Mouse (Mus musculus): Measurements from ENCODE around the gene Col9a2. TPM values are rescaled to one million over a fixed set of nuclear protein-coding genes. Genes with fewer than 3 reads are reported as not detected.
"Not testable (repeated sequence)": the region's sequence is repeated elsewhere in the genome, so short reads cannot be mapped to it uniquely, and the experiment has no call there.

The Col9a2 gene
- polyA plus RNA-seq, 1 experiment from 2014 or later = 2.2 TPM

- no peak for ATAC-seq
- no peak overlapping the region; the same call in 1 of the 2 replicates for H3K9ac ChIP-seq (ENCODE audit: low read length)
- WGBS = 18% methylated on average over 4 of the region's 4 CpGs
- no peak overlapping the region for H3K4me2 ChIP-seq (ENCODE audit: low read length)
- no peak overlapping the region for H3K27ac ChIP-seq (ENCODE audit: low read depth, low read length)
- no peak overlapping the region for H3K4me3 ChIP-seq (ENCODE audit: low read depth, low read length)
- H3K27me3 ChIP-seq (replicated peaks; ENCODE audit: control insufficient read depth, insufficient read depth, low read length) = no peaks in the 10 kb centered on the region
- H3K4me1 ChIP-seq (ENCODE audit: control insufficient read depth, insufficient read depth, low read length) = 0 out of 2 replicates have a peak, but pooled peaks cover 2% of the 10 kb centered on the region
- no peaks in the 10 kb centered on the region for H3K36me3 ChIP-seq (ENCODE audit: control insufficient read depth, insufficient read depth, low read length)
- no peak for DNase-seq (ENCODE audit: low spot score)
- H3K9me3 ChIP-seq (replicated peaks; ENCODE audit: control insufficient read depth, low read length) = no peaks in the 10 kb centered on the region
These were observed 12.7 kb downstream of the Col9a2 start for GRCm38 (mm10) chr4:121051863-121052262.

GRCm38 (mm10) chr4:121052454-121053323, 13.5 kb downstream of the Col9a2 start:
- Histone ChIP-seq H3K27ac (ENCODE audit: low read depth, low read length) (no peak overlapping the region), H3K36me3 (ENCODE audit: control insufficient read depth, insufficient read depth, low read length) (no peaks in the 10 kb centered on the region), H3K4me3 (ENCODE audit: low read depth, low read length) (peak overlapping the region; percentile 18), H3K9ac (ENCODE audit: low read length) (peak overlapping the region; percentile 25; the same call in 1 of the 2 replicates), H3K4me2 (ENCODE audit: low read length) (peak overlapping the region; percentile 27), H3K4me1 (ENCODE audit: control insufficient read depth, insufficient read depth, low read length) (0 out of 2 replicates have a peak, but pooled peaks cover 2% of the 10 kb centered on the region), H3K9me3 (replicated peaks; ENCODE audit: control insufficient read depth, low read length) (no peaks in the 10 kb centered on the region), H3K27me3 (replicated peaks; ENCODE audit: control insufficient read depth, insufficient read depth, low read length) (no peaks in the 10 kb centered on the region)
- ATAC-seq (peak; percentile 47; the same call in 1 of the 2 replicates), DNase-seq (ENCODE audit: low spot score) (no peak)
- WGBS = 10% methylated on average over 32 of the region's 35 CpGs

DNA sequence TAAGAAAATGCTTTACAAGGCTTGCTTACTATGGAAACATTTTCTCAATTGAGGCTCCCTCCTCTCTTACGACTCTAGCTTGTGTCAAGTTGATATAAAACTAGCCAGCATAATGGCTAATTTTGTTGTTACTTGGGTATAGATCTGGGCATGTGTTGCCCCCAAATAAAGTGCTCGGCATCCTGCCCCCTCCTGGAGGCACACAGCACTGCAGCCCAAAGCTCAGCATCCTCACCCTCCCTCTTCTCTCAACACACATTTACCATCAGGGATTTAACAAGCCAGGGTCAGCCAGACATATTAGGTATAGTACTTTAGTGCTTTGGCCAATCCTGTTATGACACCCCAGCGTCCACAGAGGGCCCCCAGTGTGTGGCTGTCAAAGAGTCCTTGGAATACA, 17.2 kb downstream of the Col9a2 start:
- no peaks in the 10 kb centered on the region for H3K27me3 ChIP-seq (replicated peaks; ENCODE audit: control insufficient read depth, insufficient read depth, low read length)
- H3K9me3 ChIP-seq (replicated peaks; ENCODE audit: control insufficient read depth, low read length) = no peaks in the 10 kb centered on the region
- DNase-seq (ENCODE audit: low spot score) (no peak), ATAC-seq (no peak)
- 0 out of 2 replicates have a peak, but pooled peaks cover 2% of the 10 kb centered on the region for H3K4me1 ChIP-seq (ENCODE audit: control insufficient read depth, insufficient read depth, low read length)
- no peak overlapping the region for H3K27ac ChIP-seq (ENCODE audit: low read depth, low read length)
- WGBS = 42% methylated on average over 3 of the region's 3 CpGs
- H3K4me2 ChIP-seq (ENCODE audit: low read length) = no peak overlapping the region
- H3K9ac ChIP-seq (ENCODE audit: low read length) = no peak overlapping the region
- peaks cover 23% of the 10 kb centered on the region for H3K36me3 ChIP-seq (ENCODE audit: control insufficient read depth, insufficient read depth, low read length)
- no peak overlapping the region for H3K4me3 ChIP-seq (ENCODE audit: low read depth, low read length)

- H3K36me3 ChIP-seq (ENCODE audit: control insufficient read depth, insufficient read depth, low read length) = peaks cover 27% of the 10 kb centered on the region
- WGBS = 64% methylated on average over 2 of the region's 2 CpGs
These were observed 17.8 kb downstream of the Col9a2 start for GRCm38 (mm10) chr4:121057032-121057431.

GRCm38 (mm10) chr4:121059218-121059617, 20.0 kb downstream of the Col9a2 start:
- WGBS = 92% methylated on average over 10 of the region's 10 CpGs
- not testable (repeated sequence) for H3K27ac ChIP-seq (ENCODE audit: low read depth, low read length); H3K4me1 ChIP-seq (ENCODE audit: control insufficient read depth, insufficient read depth, low read length); H3K4me3 ChIP-seq (ENCODE audit: low read depth, low read length); DNase-seq (ENCODE audit: low spot score); H3K9ac ChIP-seq (ENCODE audit: low read length); ATAC-seq; H3K9me3 ChIP-seq (replicated peaks; ENCODE audit: control insufficient read depth, low read length); H3K4me2 ChIP-seq (ENCODE audit: low read length); H3K27me3 ChIP-seq (replicated peaks; ENCODE audit: control insufficient read depth, insufficient read depth, low read length)
- peaks cover 48% of the 10 kb centered on the region for H3K36me3 ChIP-seq (ENCODE audit: control insufficient read depth, insufficient read depth, low read length)

More at GRCm38 (mm10) chr4:121057032-121057431, 17.8 kb downstream of the Col9a2 start:
- no peak overlapping the region for H3K27ac ChIP-seq (ENCODE audit: low read depth, low read length)
- H3K9me3 ChIP-seq (replicated peaks; ENCODE audit: control insufficient read depth, low read length) = no peaks in the 10 kb centered on the region
- no peaks in the 10 kb centered on the region for H3K27me3 ChIP-seq (replicated peaks; ENCODE audit: control insufficient read depth, insufficient read depth, low read length)
- no peak overlapping the region for H3K4me3 ChIP-seq (ENCODE audit: low read depth, low read length)
- no peak overlapping the region for H3K4me2 ChIP-seq (ENCODE audit: low read length)
- H3K4me1 ChIP-seq (ENCODE audit: control insufficient read depth, insufficient read depth, low read length) = 0 out of 2 replicates have a peak, but pooled peaks cover 2% of the 10 kb centered on the region
- no peak overlapping the region for H3K9ac ChIP-seq (ENCODE audit: low read length)
- ATAC-seq (peak; percentile 64; the same call in 1 of the 2 replicates), DNase-seq (ENCODE audit: low spot score) (peak; percentile 38)

DNA sequence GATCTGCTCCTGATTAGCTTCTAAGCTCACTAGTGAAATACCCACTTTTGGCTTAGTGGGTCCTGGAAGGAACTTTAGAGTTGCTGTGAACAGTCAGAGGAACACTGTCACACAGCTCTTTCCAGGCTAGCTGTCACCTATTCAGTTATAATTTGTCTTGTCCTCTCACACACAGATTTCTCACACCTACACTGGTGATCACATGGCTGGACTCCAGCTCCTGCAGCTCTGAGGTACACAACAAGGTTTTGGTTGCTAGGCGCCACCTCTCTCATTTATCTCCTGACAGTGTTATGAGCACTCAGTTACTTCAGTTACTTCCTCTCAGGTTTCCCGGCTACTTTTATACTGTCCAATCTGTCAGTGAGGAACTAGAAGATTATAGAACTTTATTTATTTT, 26.2 kb downstream of the Col9a2 start:
- WGBS = 86% methylated on average over 2 of the region's 2 CpGs
- H3K4me1 ChIP-seq (ENCODE audit: control insufficient read depth, insufficient read depth, low read length) = no peaks in the 10 kb centered on the region
- no peak overlapping the region for H3K4me3 ChIP-seq (ENCODE audit: low read depth, low read length)
- no peak for ATAC-seq
- no peak overlapping the region for H3K4me2 ChIP-seq (ENCODE audit: low read length)
- H3K27me3 ChIP-seq (replicated peaks; ENCODE audit: control insufficient read depth, insufficient read depth, low read length) = no peaks in the 10 kb centered on the region
- no peak overlapping the region for H3K9ac ChIP-seq (ENCODE audit: low read length)
- DNase-seq (ENCODE audit: low spot score) = no peak
- peaks cover 60% of the 10 kb centered on the region for H3K36me3 ChIP-seq (ENCODE audit: control insufficient read depth, insufficient read depth, low read length)
- H3K27ac ChIP-seq (ENCODE audit: low read depth, low read length) = no peak overlapping the region
- H3K9me3 ChIP-seq (replicated peaks; ENCODE audit: control insufficient read depth, low read length) = no peaks in the 10 kb centered on the region

- no peak for ATAC-seq
- Histone ChIP-seq H3K36me3 (ENCODE audit: control insufficient read depth, insufficient read depth, low read length) (peaks cover 66% of the 10 kb centered on the region), H3K9ac (ENCODE audit: low read length) (no peak overlapping the region), H3K27ac (ENCODE audit: low read depth, low read length) (no peak overlapping the region), H3K27me3 (replicated peaks; ENCODE audit: control insufficient read depth, insufficient read depth, low read length) (no peaks in the 10 kb centered on the region), H3K4me3 (ENCODE audit: low read depth, low read length) (no peak overlapping the region), H3K4me2 (ENCODE audit: low read length) (no peak overlapping the region), H3K9me3 (replicated peaks; ENCODE audit: control insufficient read depth, low read length) (no peaks in the 10 kb centered on the region), H3K4me1 (ENCODE audit: control insufficient read depth, insufficient read depth, low read length) (no peaks in the 10 kb centered on the region)
- 84% methylated on average over 4 of the region's 4 CpGs for WGBS
- DNase-seq (ENCODE audit: low spot score) = no peak
These were observed 35.1 kb downstream of the Col9a2 start for GRCm38 (mm10) chr4:121074250-121074649.

GRCm38 (mm10) chr4:121077915-121078646, 38.9 kb downstream of the Col9a2 start:
- H3K4me1 ChIP-seq (ENCODE audit: control insufficient read depth, insufficient read depth, low read length) = no peaks in the 10 kb centered on the region
- H3K9ac ChIP-seq (ENCODE audit: low read length) = no peak overlapping the region
- ATAC-seq (no peak), DNase-seq (ENCODE audit: low spot score) (no peak)
- no peak overlapping the region for H3K27ac ChIP-seq (ENCODE audit: low read depth, low read length)
- 89% methylated on average over 3 of the region's 3 CpGs for WGBS
- no peak overlapping the region for H3K4me3 ChIP-seq (ENCODE audit: low read depth, low read length)
- H3K36me3 ChIP-seq (ENCODE audit: control insufficient read depth, insufficient read depth, low read length) = peaks cover 80% of the 10 kb centered on the region
- H3K27me3 ChIP-seq (replicated peaks; ENCODE audit: control insufficient read depth, insufficient read depth, low read length) = no peaks in the 10 kb centered on the region
- no peak overlapping the region for H3K4me2 ChIP-seq (ENCODE audit: low read length)
- no peaks in the 10 kb centered on the region for H3K9me3 ChIP-seq (replicated peaks; ENCODE audit: control insufficient read depth, low read length)

Data from forebrain, embryonic 14.5 days (tissue).